Comparison of ENCODE assay signal across 13 mouse cellular contexts in the genomic region with DNA sequence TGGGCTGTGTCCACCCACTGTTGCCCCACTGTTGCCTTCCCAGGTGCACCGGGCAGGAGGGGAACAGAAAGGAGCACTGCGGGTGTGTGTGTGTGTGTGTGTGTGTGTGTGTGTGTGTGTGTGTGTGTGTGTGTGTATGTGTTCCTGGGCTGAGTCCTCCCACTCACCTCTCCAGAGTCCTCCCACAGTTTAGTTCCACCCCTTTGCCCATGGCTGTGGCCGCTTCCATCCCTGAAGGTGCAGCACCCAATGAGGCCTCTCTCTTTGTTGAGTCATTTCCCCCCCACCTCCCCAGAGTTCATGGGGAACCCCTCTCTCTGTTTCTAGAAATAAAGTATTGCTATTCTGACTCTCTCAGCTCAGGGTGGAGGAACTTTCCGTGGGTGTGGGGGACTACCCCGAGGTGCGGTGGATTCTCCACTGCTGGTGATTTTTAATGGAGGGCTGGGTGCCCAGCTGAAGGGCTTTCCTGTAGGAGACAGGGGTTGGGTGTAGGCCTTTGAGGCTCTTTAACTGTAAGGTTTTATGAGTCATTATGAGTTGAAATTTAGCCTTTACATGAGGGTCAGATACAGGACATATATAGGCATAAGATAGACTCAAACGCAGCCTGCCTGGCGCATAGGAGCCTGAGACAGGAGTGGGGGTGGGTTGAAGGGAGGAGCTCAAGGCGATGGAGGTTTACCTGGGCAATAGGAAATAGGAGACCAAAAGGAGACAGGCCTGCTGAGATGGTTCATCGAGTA. TPM values are rescaled to one million over a fixed set of nuclear protein-coding genes. Genes with fewer than 3 reads are reported as not detected.
DNase-seq lines count a peak whose midpoint lies in the region; ATAC-seq and TF ChIP-seq lines count a peak whose summit lies in the region.
"Had no signal": no experiment of that assay in that cellular context is flagged by ENCODE, and none has a peak within 500 bp of the region (broad histone marks: within the 10 kb centered on the region; RNA-seq: fewer than 3 reads in every experiment).

No protein-coding gene starts in this region.

- H3K4me2 ChIP-seq in liver, embryonic 16.5 days (ENCODE audit: low read depth, low read length): no peak overlapping the region
- H3K4me2 ChIP-seq: embryonic facial prominence, embryonic 13.5 days had no signal

- peak overlapping the region; percentile 15; the same call in 1 of the 2 replicates for H3K27ac ChIP-seq in liver, embryonic 16.5 days (ENCODE audit: low read length)
- peak overlapping the region; percentile 61 for H3K27ac ChIP-seq in MEL (ENCODE audit: control insufficient read depth, low read depth, low read length)
- H3K27ac ChIP-seq: embryonic facial prominence, embryonic 13.5 days had no signal

- H3K36me3 ChIP-seq in liver, embryonic 16.5 days (ENCODE audit: control insufficient read depth, insufficient read depth): peaks cover 7% of the 10 kb centered on the region
- peaks cover 0 to 2% of the 10 kb centered on the region in 2 experiments; a peak in 2 of 4 replicates for H3K36me3 ChIP-seq in MEL (ENCODE audit: control insufficient read depth in 1 of 2, insufficient read depth in 2 of 2, low read length in 2 of 2)

- ATAC-seq in liver, embryonic 16.5 days (ENCODE audit: low read depth): no peak
- ATAC-seq in monocyte, adult 5-6 weeks (replicated peaks; ENCODE audit: insufficient number of reproducible peaks, low FRiP score, low TSS enrichment, poor library complexity, severe bottlenecking): peak; percentile 22; the same call in 1 of the 2 replicates
- ATAC-seq in cerebellum, adult (ENCODE audit: insufficient number of reproducible peaks, low FRiP score, low TSS enrichment): no peak
- ATAC-seq: forebrain, embryonic 16.5 days had no signal

- peak in 1 of 2 experiments; percentile 40; a peak in 2 of 4 replicates for TF ChIP-seq EP300 in MEL (IDR thresholded peaks at IDR 0.05; ENCODE audit: low read depth in 1 of 2, low read length in 2 of 2)

- no peak overlapping the region for H3K4me3 ChIP-seq in liver, embryonic 16.5 days (ENCODE audit: low read depth, low read length)
- H3K4me3 ChIP-seq in MEL (ENCODE audit: control insufficient read depth in 1 of 2, insufficient read depth in 1 of 2, low read depth in 2 of 2, low read length in 2 of 2): peak overlapping the region in 1 of 2 experiments; percentile 10; a peak in 1 of 4 replicates
- H3K4me3 ChIP-seq: embryonic facial prominence, embryonic 13.5 days had no signal

- no peak for TF ChIP-seq POLR2A in MEL (IDR thresholded peaks at IDR 0.05; ENCODE audit: control insufficient read depth in 1 of 2, insufficient read depth in 1 of 2, low read depth in 1 of 2, low read length in 2 of 2, poor library complexity in 1 of 2)

- TF ChIP-seq RAD21 in MEL (IDR thresholded peaks at IDR 0.05; ENCODE audit: low read depth, low read length): no peak

- H3K9me3 ChIP-seq in liver, embryonic 16.5 days (replicated peaks; ENCODE audit: control insufficient read depth, low read length): no peaks in the 10 kb centered on the region
- H3K9me3 ChIP-seq in MEL (replicated peaks; ENCODE audit: insufficient read depth, low read length): no peaks in the 10 kb centered on the region
- H3K9me3 ChIP-seq: embryonic facial prominence, embryonic 13.5 days had no signal

- no peak overlapping the region for H3K9ac ChIP-seq in liver, embryonic 16.5 days (ENCODE audit: low read depth, low read length)
- H3K9ac ChIP-seq in MEL (ENCODE audit: control insufficient read depth, low read depth, low read length, poor library complexity, severe bottlenecking): no peak overlapping the region; the same call in 1 of the 2 replicates
- H3K9ac ChIP-seq: embryonic facial prominence, embryonic 13.5 days had no signal

- no peaks in the 10 kb centered on the region for H3K27me3 ChIP-seq in liver, embryonic 16.5 days (ENCODE audit: control insufficient read depth, insufficient read depth, low read depth, low read length)
- no peaks in the 10 kb centered on the region for H3K27me3 ChIP-seq in MEL (ENCODE audit: control insufficient read depth in 1 of 2, insufficient read depth in 2 of 2, low read length in 2 of 2)
- H3K27me3 ChIP-seq: embryonic facial prominence, embryonic 13.5 days had no signal

- H3K4me1 ChIP-seq in liver, embryonic 16.5 days (ENCODE audit: control insufficient read depth, low read depth, low read length): no peaks in the 10 kb centered on the region; the same call in none of the 2 replicates
- H3K4me1 ChIP-seq in MEL (ENCODE audit: control insufficient read depth in 1 of 2, insufficient read depth in 2 of 2, low read length in 2 of 2): peaks cover 0 to 14% of the 10 kb centered on the region in 2 experiments; a peak in 2 of 4 replicates

- H3K79me2 ChIP-seq in MEL (ENCODE audit: control insufficient read depth, insufficient read depth, low read length, poor library complexity): no peaks in the 10 kb centered on the region

- no peak for TF ChIP-seq CTCF in MEL (IDR thresholded peaks at IDR 0.05 in 2 of 3, conservative IDR thresholded peaks at IDR 0.05 in 1 of 3; ENCODE audit: control insufficient read depth in 1 of 3, insufficient read depth in 1 of 3, low read depth in 2 of 3, low read length in 3 of 3, poor library complexity in 1 of 3, severe bottlenecking in 1 of 3)

- WGBS in liver, embryonic 16.5 days (ENCODE audit: insufficient replicate concordance): 39% methylated on average over 10 of the region's 10 CpGs

- DNase-seq in liver: no peak
- peak; percentile 71 for DNase-seq in MEL (ENCODE audit: low read depth, low spot score)
- DNase-seq in thymus, postnatal 25 days: peak; percentile 47
- DNase-seq in frontal cortex, postnatal 14 days (ENCODE audit: low spot score in 2 of 2): no peak
- DNase-seq in adrenal gland, postnatal 14 days: no peak
- DNase-seq: cerebellum, adult 9-11 months; heart, adult 11 months; heart, postnatal 10 days had no signal

TF ChIP-seq in MEL, 35 proteins besides CTCF, POLR2A, EP300 and RAD21:
- TF ChIP-seq MAZ (IDR thresholded peaks at IDR 0.05; ENCODE audit: low read depth, low read length) (0 out of 2 replicates have a peak, but pooled peaks have one; percentile 22), ZMIZ1 (IDR thresholded peaks at IDR 0.05; ENCODE audit: low read depth, low read length) (no peak)
TF ChIP-seq in MEL: peak in this region for 1.

RNA-seq across cellular contexts. Expression of gene Rps6ka1, which starts 44.4 kb away (rescaled TPM):
- polyA plus RNA-seq in liver, embryonic 16.5 days (2015; fragmentation: Nextera tagmentation; extraction: Ambion mirVana): 69.9 and 79.4 TPM in 2 replicates
- 45.3 and 45.7 TPM in 2 replicates for total RNA-seq in MEL (2012; rRNA removed)
- polyA plus RNA-seq in MEL (2012; ENCODE audit: insufficient read depth in 1 of 2, insufficient read length in 2 of 2, low read depth in 1 of 2, low replicate concordance in 2 of 2, missing spikeins in 1 of 2): 10 to 100 TPM in 1 of 2 experiments, not detected in 1; 68.9 TPM
- total RNA-seq in monocyte, adult 5-6 weeks (2017): 122 to 151 TPM (median 138 TPM) in 3 replicates
- total RNA-seq in adrenal gland, postnatal 14 days (2021): 17.9 and 19.9 TPM in 2 replicates

Comparison
In these comparisons a context has a peak if more than half of its experiments do, and no peak if none do; other contexts are left out.
1. DNase-seq: peak in MEL (single experiment) and thymus, postnatal 25 days (single experiment); none in liver (single experiment), frontal cortex, postnatal 14 days (0 of 2) and adrenal gland, postnatal 14 days (single experiment).